11 mouse cellular contexts compared by ENCODE assay signal in genomic region chr12:55983565-55984351, GRCm38 (mm10).
A peak's percentile ranks its signal among the peaks of the same experiment; 100 is the strongest.
DNase-seq lines count a peak whose midpoint lies in the region; ATAC-seq and TF ChIP-seq lines count a peak whose summit lies in the region.
"Had no signal": no experiment of that assay in that cellular context is flagged by ENCODE, and none has a peak within 500 bp of the region (broad histone marks: within the 10 kb centered on the region; RNA-seq: fewer than 3 reads in every experiment).

No protein-coding gene starts in this region.

- peak; percentile 18 for DNase-seq in embryo, embryonic 10 days (ENCODE audit: low spot score)
- no peak for DNase-seq in embryo, embryonic 9.5 days (ENCODE audit: extremely low spot score)
- DNase-seq in embryo, embryonic 10.5 days (ENCODE audit: low spot score) = peak; percentile 35
- peak; percentile 60 for DNase-seq in hindbrain, embryonic 14.5 days (ENCODE audit: low spot score)
- peak; percentile 29 for DNase-seq in midbrain, postnatal 0 days (ENCODE audit: low spot score)
- DNase-seq in kidney, postnatal 10 days = no peak
- DNase-seq in lung, postnatal 36 days = no peak
- no peak for DNase-seq in adrenal gland, postnatal 14 days
- DNase-seq: cerebellum, adult 2 months; thymus, adult 2 months had no signal

- H3K9ac ChIP-seq in hindbrain, embryonic 14.5 days = 0 out of 2 replicates have a peak overlapping the region, but pooled peaks have one; percentile 6
- H3K9ac ChIP-seq in midbrain, postnatal 0 days (replicated peaks; ENCODE audit: low read length, poor library complexity, severe bottlenecking) = no peak overlapping the region

- no peaks in the 10 kb centered on the region for H3K36me3 ChIP-seq in hindbrain, embryonic 14.5 days (replicated peaks; ENCODE audit: control insufficient read depth, insufficient read depth)
- no peaks in the 10 kb centered on the region for H3K36me3 ChIP-seq in midbrain, postnatal 0 days (ENCODE audit: insufficient read depth, low read length)

- WGBS in hindbrain, embryonic 14.5 days = 14% methylated on average over 11 of the region's 11 CpGs
- WGBS in midbrain, postnatal 0 days = 7% methylated on average over 11 of the region's 11 CpGs

- no peaks in the 10 kb centered on the region for H3K27me3 ChIP-seq in hindbrain, embryonic 14.5 days (ENCODE audit: control insufficient read depth, insufficient read depth, low read length)
- H3K27me3 ChIP-seq in midbrain, postnatal 0 days (ENCODE audit: insufficient read depth, low read length) = no peaks in the 10 kb centered on the region

- TF ChIP-seq CTCF in midbrain, postnatal 0 days (IDR thresholded peaks at IDR 0.05) = no peak

- H3K4me2 ChIP-seq in hindbrain, embryonic 14.5 days (replicated peaks) = peak overlapping the region; percentile 38
- H3K4me2 ChIP-seq in midbrain, postnatal 0 days (ENCODE audit: low read depth, low read length, poor library complexity, severe bottlenecking) = peak overlapping the region; percentile 36

- peak; percentile 68; the same call in 1 of the 2 replicates for ATAC-seq in hindbrain, embryonic 14.5 days (ENCODE audit: low FRiP score)
- ATAC-seq in midbrain, postnatal 0 days (ENCODE audit: low FRiP score) = 0 out of 2 replicates have a peak, but pooled peaks have one; percentile 52
- ATAC-seq: intestine, embryonic 16.5 days had no signal

- H3K4me3 ChIP-seq in hindbrain, embryonic 14.5 days (replicated peaks; ENCODE audit: low read length) = no peak overlapping the region
- H3K4me3 ChIP-seq in midbrain, postnatal 0 days (ENCODE audit: low read depth, low read length) = no peak overlapping the region

- peaks cover 16% of the 10 kb centered on the region for H3K4me1 ChIP-seq in hindbrain, embryonic 14.5 days (replicated peaks; ENCODE audit: control insufficient read depth, insufficient read depth, low read length)
- H3K4me1 ChIP-seq in midbrain, postnatal 0 days (ENCODE audit: insufficient read depth, low read length) = 0 out of 2 replicates have a peak, but pooled peaks cover 2% of the 10 kb centered on the region

- H3K27ac ChIP-seq in hindbrain, embryonic 14.5 days = peak overlapping the region; percentile 16
- H3K27ac ChIP-seq in midbrain, postnatal 0 days (ENCODE audit: low read depth, low read length) = no peak overlapping the region

- no peaks in the 10 kb centered on the region for H3K9me3 ChIP-seq in hindbrain, embryonic 14.5 days (ENCODE audit: control insufficient read depth, low read length)
- H3K9me3 ChIP-seq in midbrain, postnatal 0 days (ENCODE audit: low read length) = no peaks in the 10 kb centered on the region

Comparison
In these comparisons a context has a peak if more than half of its experiments do, and no peak if none do; other contexts are left out.
1. DNase-seq: peak in embryo, embryonic 10 days (single experiment), embryo, embryonic 10.5 days (single experiment), hindbrain, embryonic 14.5 days (single experiment) and midbrain, postnatal 0 days (single experiment); none in embryo, embryonic 9.5 days (single experiment), kidney, postnatal 10 days (single experiment), lung, postnatal 36 days (single experiment) and adrenal gland, postnatal 14 days (single experiment).